Comparison of ENCODE assay signal across 13 mouse cellular contexts in genomic region chr6:65049100-65049499, GRCm38 (mm10). TPM values are rescaled to one million over a fixed set of nuclear protein-coding genes. Genes with fewer than 3 reads are reported as not detected.
DNase-seq lines count a peak whose midpoint lies in the region; ATAC-seq and TF ChIP-seq lines count a peak whose summit lies in the region.
"Had no signal": no experiment of that assay in that cellular context is flagged by ENCODE, and none has a peak within 500 bp of the region (broad histone marks: within the 10 kb centered on the region; RNA-seq: fewer than 3 reads in every experiment).

No protein-coding gene starts in this region.

- no peak overlapping the region for H3K4me3 ChIP-seq in liver, postnatal 0 days (ENCODE audit: low read depth, low read length)
- H3K4me3 ChIP-seq in liver, embryonic 11.5 days (ENCODE audit: low read depth, low read length) = no peak overlapping the region
- H3K4me3 ChIP-seq: forebrain, embryonic 12.5 days; neural tube, embryonic 13.5 days had no signal

- peaks cover 34% of the 10 kb centered on the region for H3K36me3 ChIP-seq in liver, postnatal 0 days (replicated peaks; ENCODE audit: insufficient read depth, low read length)
- H3K36me3 ChIP-seq in liver, embryonic 11.5 days (ENCODE audit: control insufficient read depth, insufficient read depth, low read length) = peaks cover 26% of the 10 kb centered on the region

- TF ChIP-seq EP300 in liver, postnatal 0 days (IDR thresholded peaks at IDR 0.05; ENCODE audit: low read depth) = no peak

- no peaks in the 10 kb centered on the region for H3K27me3 ChIP-seq in liver, postnatal 0 days (ENCODE audit: insufficient read depth, low read length)
- no peaks in the 10 kb centered on the region for H3K27me3 ChIP-seq in liver, embryonic 11.5 days (replicated peaks; ENCODE audit: control insufficient read depth, insufficient read depth, low read length)
- H3K27me3 ChIP-seq: forebrain, embryonic 12.5 days; neural tube, embryonic 13.5 days had no signal

- H3K4me1 ChIP-seq in liver, postnatal 0 days (ENCODE audit: insufficient read depth) = no peaks in the 10 kb centered on the region
- no peaks in the 10 kb centered on the region for H3K4me1 ChIP-seq in liver, embryonic 11.5 days (replicated peaks; ENCODE audit: control insufficient read depth, insufficient read depth, low read length)

- H3K9me3 ChIP-seq in liver, postnatal 0 days (ENCODE audit: low read length) = no peaks in the 10 kb centered on the region
- no peaks in the 10 kb centered on the region for H3K9me3 ChIP-seq in liver, embryonic 11.5 days (ENCODE audit: control insufficient read depth, low read length)
- H3K9me3 ChIP-seq: forebrain, embryonic 12.5 days; neural tube, embryonic 13.5 days had no signal

- no peak overlapping the region for H3K9ac ChIP-seq in liver, postnatal 0 days (replicated peaks)
- H3K9ac ChIP-seq in liver, embryonic 11.5 days (ENCODE audit: low read depth, low read length) = no peak overlapping the region
- H3K9ac ChIP-seq: forebrain, embryonic 12.5 days; neural tube, embryonic 13.5 days had no signal

- H3K27ac ChIP-seq in liver, postnatal 0 days (ENCODE audit: low read depth) = no peak overlapping the region
- H3K27ac ChIP-seq in liver, embryonic 11.5 days (ENCODE audit: low read depth, low read length) = no peak overlapping the region
- H3K27ac ChIP-seq: forebrain, embryonic 12.5 days; neural tube, embryonic 13.5 days had no signal

- 87% methylated on average over 4 of the region's 4 CpGs for WGBS in liver, postnatal 0 days (ENCODE audit: insufficient replicate concordance)
- 93% methylated on average over 4 of the region's 4 CpGs for WGBS in liver, embryonic 11.5 days

- H3K4me2 ChIP-seq in liver, postnatal 0 days (ENCODE audit: low read depth, low read length) = no peak overlapping the region
- H3K4me2 ChIP-seq in liver, embryonic 11.5 days = no peak overlapping the region
- H3K4me2 ChIP-seq: forebrain, embryonic 12.5 days; neural tube, embryonic 13.5 days had no signal

- ATAC-seq in liver, postnatal 0 days = no peak
- ATAC-seq in liver, embryonic 11.5 days (replicated peaks; ENCODE audit: low FRiP score) = no peak; the same call in 1 of the 2 replicates
- ATAC-seq in megakaryocyte-erythroid progenitor cell, adult 5-6 weeks (replicated peaks; ENCODE audit: low FRiP score, low TSS enrichment, poor library complexity, severe bottlenecking) = 0 out of 2 replicates have a peak, but pooled peaks have one; percentile 57

- no peak for DNase-seq in liver, postnatal 0 days
- DNase-seq in liver, embryonic 11.5 days (ENCODE audit: low spot score) = no peak
- DNase-seq in CD4-positive, CD25-positive, alpha-beta regulatory T cell, adult 2 months (ENCODE audit: low read depth, low spot score) = peak; percentile 49
- DNase-seq in NIH3T3 (ENCODE audit: low read depth) = peak; percentile 24
- no peak for DNase-seq in cerebellum, postnatal 4 days (ENCODE audit: low spot score in 2 of 2)
- no peak for DNase-seq in right cerebral cortex, postnatal 10 days (ENCODE audit: low spot score in 2 of 2)
- DNase-seq: cerebellum, adult 9-10 months; gastrocnemius, postnatal 10 days; lung, adult 18-20 months; midbrain, embryonic 14.5 days had no signal

- peak; percentile 46 for TF ChIP-seq CTCF in liver, postnatal 0 days (IDR thresholded peaks at IDR 0.05; ENCODE audit: low read depth)

RNA-seq across cellular contexts. Expression of gene Smarcad1, which starts 6.7 kb away (rescaled TPM):
- polyA plus RNA-seq in liver, postnatal 0 days (2015; fragmentation: Nextera tagmentation; extraction: Ambion mirVana) = 17.4 and 19.6 TPM in 2 replicates
- polyA plus RNA-seq in liver, embryonic 11.5 days (2014; fragmentation: Nextera tagmentation; extraction: Ambion mirVana) = 49.5 and 52.2 TPM in 2 replicates
- 72.8 and 80.1 TPM in 2 replicates for total RNA-seq in megakaryocyte-erythroid progenitor cell, adult 5-6 weeks (2014; fragmentation: Nextera tagmentation)
- total RNA-seq in megakaryocyte-erythroid progenitor cell, adult 5-6 weeks (2017) = 53.9 and 72.8 TPM in 2 replicates

Comparison
In these comparisons a context has a peak if more than half of its experiments do, and no peak if none do; other contexts are left out.
1. DNase-seq: peak in CD4-positive, CD25-positive, alpha-beta regulatory T cell, adult 2 months (single experiment) and NIH3T3 (single experiment); none in liver, postnatal 0 days (single experiment), liver, embryonic 11.5 days (single experiment), cerebellum, postnatal 4 days (0 of 2) and right cerebral cortex, postnatal 10 days (0 of 2).